ENCODE assay signal across 27 mouse cellular contexts in genomic region chr6:134205726-134206125, GRCm38 (mm10).
DNase-seq lines count a peak whose midpoint lies in the region; ATAC-seq lines count a peak whose summit lies in the region.
"Had no signal": no experiment of that assay in that cellular context is flagged by ENCODE, and none has a peak within 500 bp of the region (broad histone marks: within the 10 kb centered on the region; RNA-seq: fewer than 3 reads in every experiment).

No protein-coding gene starts in this region.

- H3K9me3 ChIP-seq in heart, embryonic 10.5 days: no peaks in the 10 kb centered on the region
- H3K9me3 ChIP-seq in forebrain, embryonic 14.5 days (replicated peaks; ENCODE audit: control insufficient read depth, low read length): no peaks in the 10 kb centered on the region
- H3K9me3 ChIP-seq: embryonic facial prominence, embryonic 13.5 days; G1E; heart, embryonic 15.5 days; kidney, embryonic 15.5 days; limb, embryonic 13.5 days; megakaryocyte, embryonic 14.5 days; midbrain, embryonic 12.5 days; neural tube, embryonic 12.5 days had no signal

- peak overlapping the region; percentile 60; the same call in 1 of the 2 replicates for H3K27ac ChIP-seq in heart, embryonic 10.5 days
- H3K27ac ChIP-seq in forebrain, embryonic 14.5 days (ENCODE audit: low read depth, low read length): no peak overlapping the region
- H3K27ac ChIP-seq: embryonic facial prominence, embryonic 13.5 days; heart, adult 2 months; heart, embryonic 15.5 days; hindbrain, embryonic 14.5 days; kidney, embryonic 15.5 days; left cerebral cortex, adult 2 months; limb, embryonic 13.5 days; midbrain, embryonic 12.5 days; neural tube, embryonic 12.5 days had no signal

- 56% methylated on average over 5 of the region's 5 CpGs for whole genome bisulfite sequencing in heart, embryonic 10.5 days
- WGBS in forebrain, embryonic 14.5 days: 92% methylated on average over 5 of the region's 5 CpGs

- no peak overlapping the region for H3K9ac ChIP-seq in forebrain, embryonic 14.5 days (ENCODE audit: low read length)
- H3K9ac ChIP-seq: embryonic facial prominence, embryonic 13.5 days; forebrain, postnatal 0 days; heart, embryonic 15.5 days; hindbrain, embryonic 14.5 days; kidney, embryonic 15.5 days; limb, embryonic 13.5 days; midbrain, embryonic 12.5 days; neural tube, embryonic 12.5 days had no signal

- no peak overlapping the region for H3K4me3 ChIP-seq in heart, embryonic 10.5 days
- H3K4me3 ChIP-seq in forebrain, embryonic 14.5 days (ENCODE audit: low read depth, low read length): no peak overlapping the region
- H3K4me3 ChIP-seq: embryonic facial prominence, embryonic 13.5 days; erythroblast, embryonic 14.5 days; heart, adult 2 months; heart, embryonic 15.5 days; kidney, embryonic 15.5 days; left cerebral cortex, adult 2 months; limb, embryonic 13.5 days; megakaryocyte, embryonic 14.5 days; midbrain, embryonic 12.5 days; myocyte; neural tube, embryonic 12.5 days had no signal

- H3K36me3 ChIP-seq in heart, embryonic 10.5 days: 0 out of 2 replicates have a peak, but pooled peaks cover 5% of the 10 kb centered on the region
- no peaks in the 10 kb centered on the region for H3K36me3 ChIP-seq in forebrain, embryonic 14.5 days (ENCODE audit: control insufficient read depth, insufficient read depth, low read length)
- H3K36me3 ChIP-seq: embryonic facial prominence, embryonic 13.5 days; kidney, embryonic 15.5 days; limb, embryonic 13.5 days; midbrain, embryonic 12.5 days; neural tube, embryonic 12.5 days had no signal

- H3K27me3 ChIP-seq in heart, embryonic 10.5 days (ENCODE audit: insufficient read depth, poor library complexity, severe bottlenecking): no peaks in the 10 kb centered on the region
- H3K27me3 ChIP-seq in forebrain, embryonic 14.5 days (replicated peaks; ENCODE audit: control insufficient read depth, insufficient read depth, low read length): no peaks in the 10 kb centered on the region
- H3K27me3 ChIP-seq: embryonic facial prominence, embryonic 13.5 days; heart, embryonic 15.5 days; kidney, embryonic 15.5 days; limb, embryonic 13.5 days; megakaryocyte, embryonic 14.5 days; midbrain, embryonic 12.5 days; neural tube, embryonic 12.5 days had no signal

- no peak overlapping the region for H3K4me2 ChIP-seq in forebrain, embryonic 14.5 days (ENCODE audit: low read length)
- H3K4me2 ChIP-seq: embryonic facial prominence, embryonic 13.5 days; heart, embryonic 15.5 days; hindbrain, embryonic 14.5 days; kidney, embryonic 15.5 days; limb, embryonic 13.5 days; liver, embryonic 11.5 days; midbrain, embryonic 12.5 days; neural tube, embryonic 12.5 days had no signal

- peak; percentile 25 for ATAC-seq in activated CD4-positive, CD25-positive, alpha-beta regulatory T cell, adult 4 months
- no peak for ATAC-seq in forebrain, embryonic 14.5 days
- ATAC-seq: forebrain, postnatal 0 days had no signal

- H3K4me1 ChIP-seq in heart, embryonic 10.5 days: peaks cover 52% of the 10 kb centered on the region
- peaks cover 20% of the 10 kb centered on the region for H3K4me1 ChIP-seq in forebrain, embryonic 14.5 days (ENCODE audit: control insufficient read depth, insufficient read depth, low read length)

- DNase-seq in heart, embryonic 10.5 days (ENCODE audit: low spot score): no peak
- no peak for DNase-seq in heart, adult 9 months (ENCODE audit: low spot score in 2 of 2)
- DNase-seq in MN1 (ENCODE audit: low spot score): peak; percentile 12
- no peak for DNase-seq in left cerebral cortex, adult 8-10 months (ENCODE audit: low spot score in 2 of 2)
- DNase-seq in forebrain, embryonic 14.5 days (ENCODE audit: low spot score): no peak
- DNase-seq: cerebellum, adult 11-12 months; cerebellum, adult 9-11 months; forebrain, postnatal 0 days; heart, adult 2 months; kidney, adult 18-20 months; kidney, postnatal 25 days; lung, postnatal 36 days; thymus, postnatal 4 days had no signal
